Mouse (Mus musculus) 3134 (cell line): Measurements from ENCODE around the gene Gpx5.
A peak's percentile ranks its signal among the peaks of the same experiment; 100 is the strongest.
"Not testable (repeated sequence)": the region's sequence is repeated elsewhere in the genome, so short reads cannot be mapped to it uniquely, and the experiment has no call there.

Experiments used
- DNase-seq: peaks from one replicate; pipeline ENCODE4 v3.0.0-alpha.2; 2011; ENCODE audit warnings: low spot score; ENCODE audit not compliant: insufficient read length; ENCODE audit errors: extremely low read depth

The Gpx5 gene

DNA sequence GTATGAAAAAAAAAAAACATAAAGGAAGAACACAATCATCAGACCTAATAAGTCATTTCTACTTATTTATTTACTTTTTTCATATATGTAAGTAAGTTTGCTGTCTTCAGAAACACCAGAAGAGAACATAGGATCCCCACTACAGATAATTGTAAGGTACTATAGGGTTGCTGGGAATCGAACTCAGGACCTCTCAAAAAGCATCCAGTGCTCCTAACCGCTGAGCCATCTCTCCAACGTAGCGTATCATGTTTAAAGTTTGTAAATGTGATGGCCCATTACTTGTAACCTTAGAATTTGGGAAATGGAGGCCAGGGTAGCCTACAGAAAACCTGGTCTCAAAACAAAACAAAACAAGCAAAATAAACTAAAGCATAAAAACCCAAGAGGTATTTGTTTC lies 25.0 kb downstream of the Gpx5 start:
- DNase-seq, result no peak

DNA sequence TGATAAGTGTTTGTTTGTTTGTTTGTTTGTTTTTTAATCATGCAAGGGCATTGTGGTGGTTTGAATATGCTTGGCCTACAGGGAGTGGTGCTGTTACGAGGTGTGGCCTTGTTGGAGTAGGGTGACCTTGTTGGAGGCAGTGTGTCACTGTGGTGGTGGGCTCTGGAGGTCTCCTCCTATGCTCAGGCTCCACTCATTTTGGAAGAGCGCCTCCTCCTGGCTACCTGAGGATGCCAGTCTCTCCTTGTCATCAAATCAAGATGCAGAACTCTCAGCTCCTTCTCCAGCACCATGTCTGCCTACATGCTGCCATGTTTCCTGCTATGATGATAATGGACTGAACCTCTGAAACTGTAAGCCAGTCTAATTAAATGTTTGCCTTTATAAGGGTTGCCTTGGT lies 26.8 kb downstream of the Gpx5 start:
- no peak for DNase-seq

DNA sequence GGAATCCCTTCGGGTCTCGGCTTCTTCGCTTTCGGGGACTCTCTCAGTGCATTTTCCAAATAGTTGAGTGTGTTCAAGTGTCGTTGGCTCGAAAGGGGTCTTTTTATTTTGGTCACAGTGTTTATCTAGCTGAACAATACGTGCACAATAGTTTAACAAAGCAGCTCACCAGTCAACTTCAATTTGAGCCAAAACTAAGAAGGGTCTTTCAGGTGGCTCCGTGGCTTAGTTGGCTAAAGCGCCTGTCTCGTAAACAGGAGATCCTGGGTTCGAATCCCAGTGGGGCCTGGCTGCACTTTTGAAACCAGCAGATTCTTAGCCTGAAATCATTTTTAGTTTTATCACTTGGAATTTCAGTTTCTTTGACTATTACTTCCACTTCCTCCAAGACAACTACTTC lies 28.2 kb downstream of the Gpx5 start:
- no peak for DNase-seq

DNA sequence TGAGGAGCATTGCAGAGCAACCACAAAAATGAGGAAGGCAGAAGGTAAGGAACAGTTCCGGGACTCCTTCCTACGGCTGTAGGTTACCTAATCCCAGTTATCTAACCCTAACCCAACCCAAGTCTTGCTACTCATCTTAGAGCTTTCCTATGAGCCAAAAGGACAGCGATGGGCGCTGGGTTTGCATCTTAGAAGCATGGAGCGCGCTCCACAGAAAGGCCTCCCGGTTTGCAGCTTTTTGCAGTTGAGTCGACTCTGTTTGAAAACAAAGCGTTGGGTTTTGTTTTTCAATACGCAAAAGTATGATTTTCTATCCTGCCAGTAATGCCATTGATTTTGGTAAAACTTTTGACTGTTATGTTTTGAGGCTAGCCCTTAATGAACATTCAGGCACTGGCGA lies 28.6 kb downstream of the Gpx5 start:
- no peak for DNase-seq

DNA sequence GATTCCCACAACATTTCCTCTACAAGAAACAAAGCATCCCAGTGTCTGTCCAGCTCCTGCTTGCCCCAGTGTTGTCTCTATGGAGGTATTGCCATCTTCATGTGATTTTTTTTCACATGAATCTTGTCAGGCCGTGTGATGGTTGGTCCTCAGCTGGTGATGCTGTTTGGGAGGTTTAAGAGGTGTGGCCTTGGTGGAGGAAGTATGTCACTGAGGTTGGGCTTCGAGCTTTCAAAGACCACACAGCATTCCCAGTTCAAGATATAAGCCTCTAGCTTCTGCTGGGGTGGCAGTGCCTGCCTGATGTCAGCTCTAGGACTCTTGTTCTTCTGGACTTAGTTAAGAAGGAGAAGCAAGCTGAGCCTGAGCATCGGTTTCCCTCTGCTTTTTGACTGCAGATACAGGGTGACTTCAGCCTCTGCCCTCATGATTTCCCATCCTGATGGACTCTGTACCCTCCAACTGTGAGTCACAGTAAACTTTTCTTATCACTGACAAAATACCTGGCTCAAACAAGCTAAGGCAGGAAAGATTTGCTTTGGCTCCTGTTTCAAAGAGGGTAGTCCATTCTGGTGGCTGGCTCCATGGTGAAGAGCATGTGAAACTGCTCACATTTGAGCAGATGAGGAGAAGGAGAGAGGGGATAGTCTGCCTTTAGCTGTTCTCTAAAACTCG lies 29.6 kb downstream of the Gpx5 start:
- DNase-seq, result no peak

DNA sequence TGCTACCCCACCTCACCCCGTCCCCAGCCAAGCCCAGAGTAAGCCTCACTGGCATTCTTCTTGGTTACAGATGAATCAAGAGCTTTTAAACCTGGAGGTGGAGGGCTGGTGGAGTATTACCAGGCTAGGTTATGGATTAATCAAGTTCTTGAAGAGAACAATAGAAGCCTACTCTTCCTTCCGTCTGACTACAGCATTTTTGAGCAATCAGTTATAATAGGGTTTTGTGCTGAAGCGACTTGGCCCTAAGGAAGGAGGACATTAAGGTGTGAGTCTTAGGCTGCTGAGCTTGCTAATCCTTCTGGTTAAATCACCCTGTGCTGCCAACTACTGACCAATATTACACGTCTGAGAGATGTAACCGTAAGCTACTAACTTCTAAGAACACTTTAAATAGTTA lies 32.2 kb downstream of the Gpx5 start:
- DNase-seq, result no peak

DNA sequence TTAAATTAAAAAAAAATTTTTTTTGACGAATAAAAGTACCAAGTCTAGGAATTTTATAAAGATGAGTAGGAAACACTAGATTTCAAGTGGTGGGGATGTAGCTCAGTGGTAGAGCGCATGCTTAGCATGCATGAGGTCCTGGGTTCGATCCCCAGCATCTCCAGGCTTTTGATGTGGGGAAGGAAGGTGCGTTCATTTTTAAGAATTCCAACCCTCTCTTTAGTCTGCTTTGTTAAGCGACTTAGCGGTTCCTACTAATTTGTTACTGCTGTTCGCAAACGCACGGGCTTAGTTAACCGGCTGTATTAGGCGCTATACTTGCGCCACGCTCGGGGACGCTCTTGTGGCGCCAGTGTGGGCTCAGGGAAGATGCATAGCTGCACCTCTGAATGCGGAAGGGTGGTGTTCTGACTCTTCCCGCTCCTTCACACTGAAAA lies 32.8 kb downstream of the Gpx5 start:
- no peak for DNase-seq

DNA sequence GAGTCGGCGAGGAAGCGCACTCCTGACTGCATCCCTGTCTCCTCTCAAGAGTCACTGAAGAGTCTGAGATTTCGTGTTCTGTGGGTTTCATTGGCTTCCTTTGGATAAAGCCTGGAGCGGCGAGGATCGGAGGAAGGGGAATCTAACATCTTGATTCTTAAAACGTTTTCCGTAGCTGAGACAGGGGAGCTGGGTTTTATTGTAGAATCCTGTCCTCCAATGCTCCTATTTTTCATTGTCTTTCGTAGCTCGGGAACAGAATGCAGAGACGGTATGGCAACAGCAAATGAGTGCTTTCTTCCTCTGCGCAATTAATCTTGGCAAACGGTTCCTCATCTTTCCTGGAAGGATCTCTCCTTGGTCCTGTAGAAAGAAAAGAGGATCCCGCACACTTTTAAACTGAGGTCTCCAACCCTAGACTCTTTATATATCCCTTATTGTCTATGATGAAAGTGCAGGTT lies 33.3 kb downstream of the Gpx5 start:
- no peak for DNase-seq

DNA sequence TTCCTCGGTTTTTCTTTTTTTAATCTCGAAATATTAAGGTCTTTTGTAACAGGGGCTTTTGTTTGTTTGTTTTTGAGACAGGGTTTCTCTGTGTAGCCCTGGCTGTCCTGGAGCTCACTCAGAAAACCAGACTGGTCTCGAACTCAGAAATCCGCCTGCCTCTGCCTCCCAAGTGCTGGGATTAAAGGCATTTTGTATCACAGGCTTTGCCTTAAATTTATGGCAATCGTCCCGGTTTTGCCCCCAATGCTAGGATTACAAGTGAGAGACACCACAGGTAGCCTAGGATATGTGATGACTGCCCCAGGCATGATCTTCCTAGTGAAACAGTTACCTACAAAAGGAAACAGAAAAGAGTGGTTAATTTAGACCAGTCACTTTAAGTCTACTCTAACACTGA lies 34.0 kb downstream of the Gpx5 start:
- DNase-seq, result no peak

DNA sequence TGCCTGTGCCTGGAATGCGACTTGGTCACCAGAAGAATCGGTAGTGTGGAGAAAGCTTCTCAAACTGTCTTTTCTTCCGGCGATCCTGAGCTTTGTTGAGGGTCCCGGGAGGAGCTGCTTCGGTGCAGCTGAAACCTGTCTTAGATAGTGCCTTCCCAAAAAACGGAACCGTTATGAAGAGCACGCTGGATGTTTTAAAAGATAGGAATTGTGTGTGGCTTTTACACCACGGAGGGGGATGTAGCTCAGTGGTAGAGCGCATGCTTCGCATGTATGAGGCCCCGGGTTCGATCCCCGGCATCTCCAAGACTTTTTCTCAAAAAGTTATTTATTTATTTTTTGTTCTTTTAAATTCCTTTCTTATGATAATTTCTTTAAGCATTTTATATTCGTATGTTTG lies 38.5 kb downstream of the Gpx5 start:
- DNase-seq, result no peak

DNA sequence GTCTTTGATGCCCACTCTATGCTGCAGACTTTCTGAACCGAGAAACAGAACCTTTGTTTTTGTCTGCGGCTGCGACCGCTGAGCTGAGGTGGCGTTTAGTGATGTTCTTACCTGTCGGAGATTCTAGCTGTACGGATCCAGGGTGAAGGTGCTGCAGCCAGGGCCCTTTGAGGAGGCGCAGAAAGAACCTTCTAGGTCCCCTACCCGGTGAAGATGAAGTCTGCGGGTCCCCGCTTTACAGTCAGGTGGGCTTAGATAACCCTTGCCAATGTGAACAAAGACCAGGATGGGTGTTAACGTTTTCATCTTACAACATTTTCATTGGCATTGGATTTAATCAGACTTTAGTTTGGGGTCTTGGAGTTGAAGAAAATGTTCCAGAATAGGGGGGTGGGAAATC lies 39.0 kb downstream of the Gpx5 start:
- no peak for DNase-seq

DNA sequence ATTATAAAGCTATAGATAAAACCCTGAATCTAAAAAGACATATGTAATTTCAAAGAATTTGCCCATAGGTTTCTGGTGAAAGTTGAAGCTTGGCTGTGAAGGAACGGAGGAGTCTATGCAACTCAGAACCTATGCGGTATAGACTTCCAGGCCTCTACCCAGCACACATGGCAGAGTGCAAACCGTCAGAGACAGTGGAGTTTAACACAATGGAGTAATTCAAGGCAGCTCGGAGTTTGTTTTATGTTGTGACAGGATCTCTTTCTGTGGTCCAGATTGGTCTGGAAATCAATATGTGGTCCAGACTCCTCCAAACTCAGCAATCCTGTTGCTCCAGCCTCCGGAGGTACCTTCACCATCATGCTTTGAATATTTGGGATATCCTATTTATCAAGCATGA lies 39.5 kb downstream of the Gpx5 start:
- DNase-seq, result no peak

DNA sequence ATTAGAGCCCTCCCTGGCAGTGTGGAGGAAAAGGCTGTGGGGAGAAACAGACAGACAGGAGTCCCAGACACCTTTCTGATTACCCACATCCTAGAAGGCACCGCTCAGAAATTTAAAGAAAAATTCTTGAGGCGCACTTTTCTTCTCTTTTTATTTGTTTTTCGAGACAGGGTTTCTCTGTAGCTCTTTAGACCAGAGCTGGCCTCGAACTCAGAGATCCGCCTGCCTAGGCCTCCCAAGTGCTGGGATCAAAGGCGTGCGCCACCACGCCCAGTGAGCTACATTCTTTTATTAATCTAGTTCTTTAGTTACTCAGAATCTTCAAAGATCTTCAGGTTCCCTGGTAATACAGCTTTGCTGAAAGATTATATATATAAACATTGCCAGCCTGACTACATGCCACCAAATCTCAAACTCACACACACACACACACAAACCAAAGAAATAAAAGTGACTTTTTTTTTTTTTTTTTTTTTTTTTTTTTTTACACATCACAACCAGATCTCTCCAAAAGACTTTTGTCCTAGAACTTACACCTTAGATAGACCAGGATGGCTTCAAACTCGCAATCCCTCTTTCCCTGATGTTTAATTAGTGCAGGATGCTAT lies 42.4 kb downstream of the Gpx5 start:
- no peak for DNase-seq

DNA sequence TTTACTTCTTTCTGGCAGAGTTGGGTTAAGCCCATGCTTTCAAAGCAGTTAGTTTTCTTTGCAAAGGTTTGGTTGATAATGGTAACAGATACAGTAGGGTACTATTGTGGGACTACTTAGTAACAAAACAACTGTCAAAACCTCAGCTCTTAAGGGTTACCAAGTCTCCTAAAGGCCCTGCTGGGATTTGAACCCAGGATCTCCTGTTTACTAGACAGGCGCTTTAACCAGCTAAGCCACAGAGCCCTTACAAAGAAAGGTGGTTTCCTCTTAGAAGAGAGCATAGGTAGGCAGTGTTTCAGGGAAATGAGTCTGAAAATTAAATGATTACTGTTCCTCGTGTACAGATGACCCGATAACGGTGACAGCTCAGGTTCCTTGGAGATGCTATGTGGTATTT lies 43.5 kb downstream of the Gpx5 start:
- no peak for DNase-seq

DNA sequence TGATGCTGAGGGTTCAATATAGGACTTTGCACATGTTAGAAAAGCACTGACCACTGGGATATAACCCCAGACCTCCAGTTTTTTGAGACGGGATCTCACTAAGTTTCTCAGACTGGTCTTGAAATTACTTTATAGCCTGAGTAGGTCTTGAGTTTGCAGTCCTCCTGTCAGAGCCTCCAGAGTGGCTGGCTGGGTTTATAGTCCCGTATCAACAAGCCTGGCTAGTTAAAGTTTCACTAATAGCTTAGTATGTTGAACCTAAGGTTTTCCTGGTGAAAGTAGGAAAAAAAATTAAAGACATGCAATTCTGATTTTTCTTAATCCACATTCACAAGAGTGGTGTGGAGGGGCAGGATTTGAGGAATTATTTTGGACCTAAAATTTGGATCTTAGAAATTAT lies 46.3 kb downstream of the Gpx5 start:
- no peak for DNase-seq

DNA sequence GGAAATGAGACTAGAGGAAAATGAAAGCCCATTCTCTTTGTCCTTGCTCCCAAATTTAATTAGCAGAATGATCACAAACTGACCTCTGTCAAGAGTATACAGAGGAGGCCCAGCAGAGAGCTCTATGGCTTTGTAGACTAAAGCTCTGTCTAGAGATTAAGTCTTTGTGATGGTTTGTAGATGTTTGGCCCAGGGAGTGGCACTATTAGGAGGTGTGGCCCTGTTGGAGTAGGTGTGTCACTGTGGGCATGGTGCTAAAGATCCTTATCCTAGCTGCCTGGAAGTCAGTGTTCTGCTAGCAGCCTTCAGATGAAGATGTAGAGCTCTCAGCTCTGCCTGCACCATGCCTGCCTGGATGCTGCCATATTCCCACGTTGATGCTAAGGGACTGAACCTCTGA lies 47.6 kb downstream of the Gpx5 start:
- not testable (repeated sequence) for DNase-seq

DNA sequence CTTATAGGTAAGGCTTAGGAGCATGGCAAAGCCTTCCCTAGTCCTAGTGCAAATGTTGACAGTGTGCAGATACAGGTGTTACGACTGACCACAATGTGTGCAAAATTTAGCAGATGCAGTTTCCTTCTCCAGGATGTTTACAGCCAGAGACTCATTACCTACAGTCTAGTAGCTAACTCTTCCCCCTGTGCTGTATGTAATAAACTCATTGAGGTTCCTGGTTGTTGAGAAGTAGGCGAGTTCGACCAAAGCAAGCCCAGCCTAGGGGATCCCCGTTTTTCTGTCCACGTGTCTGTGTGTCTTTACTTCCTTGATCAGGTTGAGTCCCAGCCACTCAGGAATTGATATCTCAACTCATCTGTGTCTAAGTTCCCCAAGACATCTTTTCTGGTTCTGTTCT lies 48.4 kb downstream of the Gpx5 start:
- DNase-seq, result no peak

DNA sequence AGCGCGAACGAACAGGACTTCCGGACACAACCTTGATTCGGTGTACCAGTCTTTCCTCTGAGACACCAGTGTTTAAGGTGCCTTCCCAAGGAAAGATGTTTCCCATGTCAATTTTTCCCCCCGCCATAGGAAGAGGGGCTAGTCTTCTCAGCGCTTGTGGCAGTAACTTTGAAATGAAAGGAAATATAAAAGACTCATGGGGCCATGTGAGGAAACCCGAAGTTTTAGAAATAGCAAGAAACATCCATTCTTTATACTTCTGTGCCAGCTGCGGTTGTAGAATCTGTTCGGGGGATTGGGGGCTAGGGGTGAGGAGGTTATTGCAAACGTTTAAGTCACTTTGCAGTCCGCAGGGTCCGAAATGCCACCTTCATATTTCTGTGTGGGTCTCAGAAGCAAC lies 49.3 kb downstream of the Gpx5 start:
- DNase-seq, result no peak

DNA sequence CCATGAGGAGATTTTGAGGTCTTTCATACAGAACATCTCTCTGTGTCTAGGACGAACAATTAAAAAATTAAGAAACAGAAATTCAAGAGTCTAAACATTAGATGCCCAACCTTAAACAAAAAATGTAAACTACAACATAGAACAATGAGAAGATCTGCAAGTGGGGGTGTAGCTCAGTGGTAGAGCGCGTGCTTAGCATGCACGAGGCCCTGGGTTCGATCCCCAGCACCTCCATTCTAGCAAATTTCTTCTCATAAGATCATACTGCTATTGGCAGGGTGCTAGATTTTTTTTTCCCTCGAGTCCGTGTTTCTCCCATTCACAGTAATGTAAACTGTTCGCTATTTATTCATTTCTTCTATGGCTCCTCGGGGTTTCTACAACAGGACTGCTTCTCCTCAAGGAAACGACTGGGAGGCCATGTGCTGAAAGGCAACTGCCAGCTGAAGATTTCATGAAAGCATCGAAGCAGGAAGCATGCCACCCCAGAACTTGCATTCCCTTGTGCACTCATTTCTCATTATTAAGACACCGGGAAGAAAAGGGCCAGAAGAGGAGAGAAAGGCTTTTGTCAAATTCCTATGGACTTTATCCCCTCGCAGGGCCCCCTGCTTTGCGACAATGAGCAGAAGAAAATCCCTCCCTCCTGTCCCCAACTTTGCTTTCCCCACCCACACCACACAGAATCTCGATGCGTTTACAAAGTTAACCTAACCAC lies 50.0 kb downstream of the Gpx5 start:
- peak; percentile 27 for DNase-seq

DNA sequence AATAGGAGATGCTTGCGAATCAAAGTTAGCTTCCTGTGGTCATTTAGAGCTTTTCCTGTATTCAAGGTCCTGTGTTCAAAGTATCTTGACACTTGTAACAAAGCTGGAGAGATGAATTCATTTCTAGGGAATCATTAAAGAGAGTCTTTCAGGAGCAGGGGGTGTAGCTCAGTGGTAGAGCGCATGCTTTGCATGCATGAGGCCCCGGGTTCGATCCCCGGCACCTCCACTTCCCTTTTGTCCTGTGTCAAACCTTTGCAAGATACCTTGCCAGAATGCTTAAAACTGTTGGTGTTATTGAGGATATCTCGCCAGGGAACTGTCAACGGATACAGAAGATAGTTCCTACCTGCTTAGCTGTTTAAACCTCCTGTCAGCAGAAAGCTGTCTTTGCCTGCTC lies 51.7 kb downstream of the Gpx5 start:
- DNase-seq, result peak; percentile 74

DNA sequence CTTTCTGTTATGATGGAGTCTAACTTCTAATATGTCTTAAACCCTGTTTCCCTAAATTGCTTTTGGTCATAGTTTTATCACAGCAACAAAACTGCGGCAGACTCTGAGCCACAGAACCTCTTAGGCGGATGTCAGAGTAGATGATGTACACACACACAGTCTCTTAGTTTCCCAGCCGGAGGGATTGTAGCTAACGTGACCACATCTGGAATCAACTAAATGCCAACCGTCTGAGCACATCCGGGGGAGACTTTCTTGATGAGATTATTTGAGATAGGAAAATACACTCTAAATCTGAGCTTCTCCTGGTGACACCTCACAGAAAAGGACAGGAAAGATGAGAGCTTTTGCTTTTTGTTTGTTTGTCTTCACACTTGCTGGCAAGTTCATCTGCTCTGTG lies 55.4 kb downstream of the Gpx5 start:
- no peak for DNase-seq

DNA sequence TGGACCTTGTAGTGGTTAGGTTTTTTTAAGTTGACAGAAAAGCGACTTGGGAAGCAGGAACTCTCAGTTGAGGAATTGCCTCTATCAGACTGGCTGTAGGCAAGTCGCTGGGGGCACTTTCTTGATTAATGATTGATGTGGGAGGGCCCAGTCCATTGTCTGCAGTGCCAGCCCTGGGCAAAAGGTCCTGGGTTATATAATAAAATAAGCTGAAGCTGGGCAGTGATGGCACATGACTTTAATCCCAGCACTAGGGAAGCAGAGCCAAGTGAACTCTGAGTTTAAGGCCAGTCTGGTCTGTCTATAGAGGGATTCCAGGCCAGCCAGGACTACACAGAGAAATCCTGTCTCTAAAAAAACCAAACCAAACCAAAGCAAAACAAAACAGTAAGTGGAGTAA lies 55.8 kb downstream of the Gpx5 start:
- DNase-seq, result no peak
